Mouse (Mus musculus): Measurements from ENCODE around the gene Secisbp2l.

DNA sequence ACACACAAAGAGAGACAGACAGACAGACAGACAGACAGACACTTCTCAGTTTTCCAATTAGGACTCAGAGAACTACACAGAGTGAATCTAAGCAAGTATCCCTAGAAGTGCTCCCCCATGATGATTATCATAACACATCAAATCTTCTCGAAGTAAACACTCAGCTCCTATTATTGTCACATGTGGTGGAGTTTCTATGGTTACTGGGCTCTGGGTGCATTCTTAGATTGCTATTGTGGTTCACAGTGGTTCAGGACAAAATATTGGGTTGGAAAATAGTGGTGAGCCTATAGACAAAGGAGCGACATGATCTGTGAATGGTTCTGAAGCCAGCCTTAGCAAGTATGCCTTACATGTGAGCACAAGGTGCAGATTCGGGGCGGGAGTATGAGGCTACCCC is 19.3 kb upstream of the Secisbp2l start:
- TF ChIP-seq CTCF (IDR thresholded peaks at IDR 0.05) (no peak), EP300 (IDR thresholded peaks at IDR 0.05) (no peak)

Measured in lung, postnatal 0 days (tissue).